Mouse (Mus musculus): ENCODE measurements around the gene Rab8a. TPM values are rescaled to one million over a fixed set of nuclear protein-coding genes. Genes with fewer than 3 reads are reported as not detected.

The Rab8a gene
- polyA plus RNA-seq, 1 experiment from 2014 or later, result 102 TPM

DNA sequence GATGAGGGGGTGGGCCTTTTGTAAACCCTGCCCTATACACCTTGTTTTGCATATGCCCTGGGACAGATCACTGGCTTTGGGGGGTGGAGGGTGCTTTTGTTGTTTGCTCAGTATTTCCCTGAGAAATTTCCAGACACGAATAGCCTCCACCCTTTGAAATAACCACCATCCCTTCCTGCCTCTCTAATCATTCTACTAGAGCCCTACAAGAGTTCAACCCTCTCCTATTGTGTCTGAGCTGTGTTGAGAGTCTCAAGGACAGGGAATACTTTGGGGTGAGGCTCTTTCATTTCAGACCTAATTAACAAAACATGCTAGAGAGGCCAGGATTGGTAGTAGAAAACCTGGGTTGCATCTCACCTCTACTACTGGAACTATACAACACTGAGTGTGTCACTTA, 11.9 kb upstream of the Rab8a start:
- Histone ChIP-seq H3K27me3 (ENCODE audit: control insufficient read depth, insufficient read depth, low read length) (no peaks in the 10 kb centered on the region), H3K27ac (replicated peaks; ENCODE audit: low read depth, low read length) (no peak overlapping the region), H3K4me3 (ENCODE audit: low read depth, low read length) (no peak overlapping the region), H3K9ac (replicated peaks; ENCODE audit: low read length) (no peak overlapping the region), H3K4me2 (ENCODE audit: low read depth, low read length) (no peak overlapping the region), H3K36me3 (replicated peaks; ENCODE audit: control insufficient read depth, insufficient read depth, low read depth, low read length) (peaks cover 18% of the 10 kb centered on the region), H3K9me3 (replicated peaks; ENCODE audit: control insufficient read depth, low read length) (no peaks in the 10 kb centered on the region), H3K4me1 (ENCODE audit: control insufficient read depth, insufficient read depth, low read length) (no peaks in the 10 kb centered on the region)
- DNase-seq (ENCODE audit: low spot score), result no peak
- ATAC-seq (replicated peaks; ENCODE audit: insufficient number of reproducible peaks, low FRiP score, low TSS enrichment, low read depth), result no peak
- WGBS, result 81% methylated on average over 1 of the region's 1 CpGs

DNA sequence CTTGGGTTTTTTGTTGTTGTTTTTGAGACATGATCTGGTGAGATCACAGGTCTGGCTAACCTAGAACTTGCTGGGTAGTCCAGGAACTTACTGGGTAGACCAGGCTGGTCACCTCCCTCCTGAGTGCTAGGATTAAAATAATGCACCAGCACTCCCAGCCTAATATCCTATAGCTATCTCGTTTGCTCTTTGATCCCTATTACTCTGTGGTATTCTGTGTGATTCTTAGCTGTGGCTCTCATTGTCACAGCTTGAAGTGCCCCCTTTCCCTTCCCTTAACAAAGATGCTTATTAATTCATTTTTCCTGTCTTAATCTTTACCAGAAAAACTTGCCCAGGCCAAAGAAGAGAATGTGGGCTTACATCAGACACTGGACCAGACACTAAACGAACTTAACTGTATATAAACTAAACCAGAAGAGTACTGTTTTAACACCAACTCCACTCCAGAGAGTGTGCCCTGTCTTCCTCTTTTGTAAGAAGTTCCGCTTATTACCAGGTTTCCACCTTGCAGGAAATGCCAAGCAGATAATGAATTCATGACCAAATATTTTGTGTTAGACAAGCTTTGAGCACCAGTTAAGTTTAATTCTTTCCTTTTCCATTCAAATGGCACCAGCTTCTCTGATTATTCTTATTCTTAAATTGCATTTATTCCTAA, 9.5 kb upstream of the Rab8a start:
- H3K27ac ChIP-seq (replicated peaks; ENCODE audit: low read depth, low read length), result no peak overlapping the region
- H3K9me3 ChIP-seq (replicated peaks; ENCODE audit: control insufficient read depth, low read length), result no peaks in the 10 kb centered on the region
- ATAC-seq (replicated peaks; ENCODE audit: insufficient number of reproducible peaks, low FRiP score, low TSS enrichment, low read depth), result no peak
- H3K27me3 ChIP-seq (ENCODE audit: control insufficient read depth, insufficient read depth, low read length), result no peaks in the 10 kb centered on the region
- no peak overlapping the region for H3K4me3 ChIP-seq (ENCODE audit: low read depth, low read length)
- H3K9ac ChIP-seq (replicated peaks; ENCODE audit: low read length), result no peak overlapping the region
- DNase-seq (ENCODE audit: low spot score), result no peak
- H3K4me2 ChIP-seq (ENCODE audit: low read depth, low read length), result no peak overlapping the region
- peaks cover 12% of the 10 kb centered on the region for H3K36me3 ChIP-seq (replicated peaks; ENCODE audit: control insufficient read depth, insufficient read depth, low read depth, low read length)
- WGBS, result 79% methylated on average over 3 of the region's 3 CpGs
- no peaks in the 10 kb centered on the region for H3K4me1 ChIP-seq (ENCODE audit: control insufficient read depth, insufficient read depth, low read length)

DNA sequence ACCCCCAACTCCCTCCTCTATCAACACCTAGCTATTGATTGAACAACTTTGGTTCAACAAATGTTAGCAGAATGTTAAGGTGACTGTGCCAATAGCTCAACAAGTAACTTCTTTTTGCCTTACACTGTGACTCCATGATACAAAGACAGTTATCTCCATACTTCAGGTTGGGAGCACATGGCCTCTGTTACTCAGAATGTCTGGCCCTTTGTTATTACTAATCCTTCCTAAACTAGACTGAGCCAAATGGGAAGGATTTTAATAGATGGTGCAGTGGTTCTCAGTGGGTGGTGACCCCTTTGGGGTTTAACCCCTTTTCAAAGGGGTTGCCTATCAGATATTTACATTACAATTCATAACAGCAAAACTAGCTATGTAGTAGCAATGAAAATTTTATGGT, 7.6 kb upstream of the Rab8a start:
- no peaks in the 10 kb centered on the region for H3K27me3 ChIP-seq (ENCODE audit: control insufficient read depth, insufficient read depth, low read length)
- H3K9ac ChIP-seq (replicated peaks; ENCODE audit: low read length), result no peak overlapping the region
- DNase-seq (ENCODE audit: low spot score) (no peak), ATAC-seq (replicated peaks; ENCODE audit: insufficient number of reproducible peaks, low FRiP score, low TSS enrichment, low read depth) (no peak)
- no peak overlapping the region for H3K4me3 ChIP-seq (ENCODE audit: low read depth, low read length)
- H3K4me2 ChIP-seq (ENCODE audit: low read depth, low read length), result no peak overlapping the region
- no peak overlapping the region for H3K27ac ChIP-seq (replicated peaks; ENCODE audit: low read depth, low read length)
- H3K36me3 ChIP-seq (replicated peaks; ENCODE audit: control insufficient read depth, insufficient read depth, low read depth, low read length), result peaks cover 3% of the 10 kb centered on the region
- H3K9me3 ChIP-seq (replicated peaks; ENCODE audit: control insufficient read depth, low read length), result no peaks in the 10 kb centered on the region
- H3K4me1 ChIP-seq (ENCODE audit: control insufficient read depth, insufficient read depth, low read length), result no peaks in the 10 kb centered on the region

DNA sequence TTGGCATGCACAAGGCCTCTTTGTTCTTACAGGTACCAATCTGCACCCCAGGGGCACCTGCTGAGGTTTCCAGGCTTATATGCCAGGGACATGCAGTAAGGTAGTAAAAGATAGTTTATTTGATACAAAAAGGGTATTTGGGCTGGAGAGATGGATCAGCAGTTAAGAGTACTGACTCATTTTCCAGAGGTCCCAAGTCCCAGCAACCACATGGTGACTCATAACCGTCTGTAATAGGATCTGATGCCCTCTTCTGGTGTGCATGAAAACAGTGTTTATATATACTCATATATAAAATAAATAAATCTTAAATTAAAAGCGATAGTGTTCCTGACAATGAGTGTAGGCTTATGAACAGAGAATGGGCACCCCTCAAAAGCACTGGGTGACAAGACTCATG, 2.9 kb upstream of the Rab8a start:
- ATAC-seq (replicated peaks; ENCODE audit: insufficient number of reproducible peaks, low FRiP score, low TSS enrichment, low read depth) (no peak), DNase-seq (ENCODE audit: low spot score) (no peak)
- Histone ChIP-seq H3K4me3 (ENCODE audit: low read depth, low read length) (no peak overlapping the region), H3K9ac (replicated peaks; ENCODE audit: low read length) (no peak overlapping the region), H3K4me1 (ENCODE audit: control insufficient read depth, insufficient read depth, low read length) (no peaks in the 10 kb centered on the region; the same call in none of the 2 replicates), H3K27ac (replicated peaks; ENCODE audit: low read depth, low read length) (no peak overlapping the region), H3K27me3 (ENCODE audit: control insufficient read depth, insufficient read depth, low read length) (no peaks in the 10 kb centered on the region), H3K36me3 (replicated peaks; ENCODE audit: control insufficient read depth, insufficient read depth, low read depth, low read length) (no peaks in the 10 kb centered on the region), H3K9me3 (replicated peaks; ENCODE audit: control insufficient read depth, low read length) (no peaks in the 10 kb centered on the region), H3K4me2 (ENCODE audit: low read depth, low read length) (no peak overlapping the region)
- WGBS, result 91% methylated on average over 2 of the region's 2 CpGs

DNA sequence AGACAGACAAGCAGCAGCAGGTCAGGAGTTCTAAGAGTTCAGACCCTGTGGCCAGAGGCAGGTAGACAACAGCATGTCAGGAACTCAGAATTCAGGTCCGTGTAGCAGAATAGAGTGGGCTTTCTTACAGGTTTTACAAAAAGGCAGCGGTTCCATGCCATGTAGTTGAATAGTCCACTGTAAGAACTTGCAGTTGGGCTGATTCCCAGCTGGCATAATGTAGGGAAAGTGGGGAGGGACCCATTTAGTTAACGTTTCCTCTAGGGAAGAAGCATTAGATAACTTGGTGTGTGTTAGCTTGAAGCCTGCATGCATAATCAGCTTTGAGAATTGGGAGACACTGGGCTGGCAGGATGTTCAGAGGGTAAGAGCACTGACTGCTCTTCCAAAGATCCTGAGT, 2.3 kb upstream of the Rab8a start:
- Histone ChIP-seq H3K27me3 (ENCODE audit: control insufficient read depth, insufficient read depth, low read length) (no peaks in the 10 kb centered on the region), H3K27ac (replicated peaks; ENCODE audit: low read depth, low read length) (no peak overlapping the region), H3K4me1 (ENCODE audit: control insufficient read depth, insufficient read depth, low read length) (no peaks in the 10 kb centered on the region; the same call in none of the 2 replicates), H3K4me2 (ENCODE audit: low read depth, low read length) (no peak overlapping the region), H3K9me3 (replicated peaks; ENCODE audit: control insufficient read depth, low read length) (no peaks in the 10 kb centered on the region), H3K36me3 (replicated peaks; ENCODE audit: control insufficient read depth, insufficient read depth, low read depth, low read length) (no peaks in the 10 kb centered on the region), H3K4me3 (ENCODE audit: low read depth, low read length) (no peak overlapping the region), H3K9ac (replicated peaks; ENCODE audit: low read length) (no peak overlapping the region)
- DNase-seq (ENCODE audit: low spot score) (no peak), ATAC-seq (replicated peaks; ENCODE audit: insufficient number of reproducible peaks, low FRiP score, low TSS enrichment, low read depth) (no peak)
- WGBS, result 86% methylated on average over 3 of the region's 3 CpGs

DNA sequence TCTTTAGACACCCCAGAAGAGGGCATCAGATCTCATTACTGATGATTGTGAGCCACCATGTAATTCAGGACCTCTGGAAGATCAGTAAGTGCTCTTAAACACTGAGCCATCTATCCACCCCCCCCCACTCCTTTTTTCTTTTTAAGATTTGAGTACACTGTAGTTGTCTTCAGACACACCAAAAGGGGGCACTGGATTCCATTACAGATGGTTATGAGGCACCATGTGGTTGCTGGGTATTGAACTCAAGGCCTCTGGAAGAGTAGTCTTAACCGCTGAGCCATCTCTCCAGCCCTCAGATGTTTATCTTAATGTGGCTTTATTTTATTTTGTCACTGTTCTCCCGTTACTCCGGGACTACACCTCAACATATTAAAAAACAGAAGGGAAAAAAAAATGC, 993 bp upstream of the Rab8a start:
- no peak overlapping the region for H3K4me3 ChIP-seq (ENCODE audit: low read depth, low read length)
- H3K4me2 ChIP-seq (ENCODE audit: low read depth, low read length), result peak overlapping the region; percentile 44
- H3K27ac ChIP-seq (replicated peaks; ENCODE audit: low read depth, low read length), result no peak overlapping the region
- DNase-seq (ENCODE audit: low spot score) (no peak), ATAC-seq (replicated peaks; ENCODE audit: insufficient number of reproducible peaks, low FRiP score, low TSS enrichment, low read depth) (no peak)
- H3K4me1 ChIP-seq (ENCODE audit: control insufficient read depth, insufficient read depth, low read length), result no peaks in the 10 kb centered on the region; the same call in none of the 2 replicates
- H3K9ac ChIP-seq (replicated peaks; ENCODE audit: low read length), result no peak overlapping the region
- H3K36me3 ChIP-seq (replicated peaks; ENCODE audit: control insufficient read depth, insufficient read depth, low read depth, low read length), result no peaks in the 10 kb centered on the region
- no peaks in the 10 kb centered on the region for H3K9me3 ChIP-seq (replicated peaks; ENCODE audit: control insufficient read depth, low read length)
- H3K27me3 ChIP-seq (ENCODE audit: control insufficient read depth, insufficient read depth, low read length), result no peaks in the 10 kb centered on the region
- 67% methylated on average over 3 of the region's 3 CpGs for WGBS

DNA sequence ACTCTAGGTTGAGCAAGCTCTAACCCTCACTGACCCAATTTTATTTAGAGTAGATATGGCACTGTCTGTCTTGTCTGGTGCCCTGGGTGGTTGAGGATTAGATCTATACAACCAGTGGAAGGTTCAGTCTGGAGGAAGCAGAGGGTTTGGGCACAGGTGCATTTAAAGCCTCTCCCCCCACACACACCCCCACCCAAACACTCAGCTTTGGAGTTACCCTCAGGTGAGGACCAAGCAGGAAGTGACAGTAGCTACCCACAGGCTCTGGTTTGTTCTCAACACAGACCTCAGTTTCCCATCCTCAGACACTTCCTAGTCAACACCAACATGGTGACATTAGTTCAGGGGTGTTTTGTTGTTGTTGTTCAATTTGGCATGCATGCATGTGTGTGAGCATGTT, 1.8 kb downstream of the Rab8a start:
- Histone ChIP-seq H3K27ac (replicated peaks; ENCODE audit: low read depth, low read length) (no peak overlapping the region), H3K4me1 (ENCODE audit: control insufficient read depth, insufficient read depth, low read length) (no peaks in the 10 kb centered on the region; the same call in none of the 2 replicates), H3K27me3 (ENCODE audit: control insufficient read depth, insufficient read depth, low read length) (no peaks in the 10 kb centered on the region), H3K36me3 (replicated peaks; ENCODE audit: control insufficient read depth, insufficient read depth, low read depth, low read length) (no peaks in the 10 kb centered on the region), H3K9ac (replicated peaks; ENCODE audit: low read length) (no peak overlapping the region), H3K4me3 (ENCODE audit: low read depth, low read length) (no peak overlapping the region), H3K9me3 (replicated peaks; ENCODE audit: control insufficient read depth, low read length) (no peaks in the 10 kb centered on the region), H3K4me2 (ENCODE audit: low read depth, low read length) (no peak overlapping the region)
- ATAC-seq (replicated peaks; ENCODE audit: insufficient number of reproducible peaks, low FRiP score, low TSS enrichment, low read depth), result no peak
- DNase-seq (ENCODE audit: low spot score), result no peak

DNA sequence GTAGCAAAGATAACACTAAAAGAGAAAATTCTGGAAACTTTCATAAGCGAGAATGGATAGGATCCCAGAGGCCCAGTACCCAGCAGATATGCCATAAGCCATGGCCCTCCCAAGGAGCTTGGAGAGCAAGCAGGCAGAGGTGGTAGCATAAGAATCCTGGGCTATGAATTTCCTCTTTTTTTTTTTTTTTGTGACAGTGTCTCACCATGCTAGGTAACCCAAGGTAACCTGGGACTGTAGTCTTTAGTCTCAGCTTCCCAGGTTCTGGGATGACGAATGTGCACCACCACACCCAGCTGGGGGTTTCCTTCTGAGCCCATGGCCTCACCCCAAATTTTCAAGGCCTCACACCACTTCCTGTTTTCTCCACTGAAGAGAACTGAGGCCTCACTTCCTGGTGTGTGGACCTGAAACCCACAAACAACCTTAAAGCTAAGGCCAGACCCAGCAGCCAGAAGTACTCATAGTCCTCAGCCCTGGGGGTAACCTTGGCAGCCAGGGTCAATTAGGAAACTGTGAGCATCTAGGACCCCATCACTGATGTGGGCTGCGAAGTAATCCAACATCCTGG, 8.2 kb downstream of the Rab8a start:
- DNase-seq (ENCODE audit: low spot score), result no peak
- no peaks in the 10 kb centered on the region for H3K27me3 ChIP-seq (ENCODE audit: control insufficient read depth, insufficient read depth, low read length)
- H3K27ac ChIP-seq (replicated peaks; ENCODE audit: low read depth, low read length), result no peak overlapping the region
- 84% methylated on average over 3 of the region's 3 CpGs for WGBS
- H3K9ac ChIP-seq (replicated peaks; ENCODE audit: low read length), result no peak overlapping the region
- no peak for ATAC-seq (replicated peaks; ENCODE audit: insufficient number of reproducible peaks, low FRiP score, low TSS enrichment, low read depth)
- H3K9me3 ChIP-seq (replicated peaks; ENCODE audit: control insufficient read depth, low read length), result no peaks in the 10 kb centered on the region
- no peaks in the 10 kb centered on the region for H3K4me1 ChIP-seq (ENCODE audit: control insufficient read depth, insufficient read depth, low read length)
- no peak overlapping the region for H3K4me3 ChIP-seq (ENCODE audit: low read depth, low read length)
- no peak overlapping the region for H3K4me2 ChIP-seq (ENCODE audit: low read depth, low read length)
- peaks cover 13% of the 10 kb centered on the region for H3K36me3 ChIP-seq (replicated peaks; ENCODE audit: control insufficient read depth, insufficient read depth, low read depth, low read length)

Data from embryonic facial prominence, embryonic 11.5 days (tissue).